Mouse (Mus musculus) heart, adult 11 months (tissue): Measurements from ENCODE around the gene Pdcd1lg2.

Experiments used
- DNase-seq: peaks from one replicate; pipeline ENCODE4 v3.0.0; 2022

The Pdcd1lg2 gene

GRCm38 (mm10) chr19:29410619-29411018, at the start of gene Pdcd1lg2:
Gene Pdcd1lg2 (plus strand): TSS chr19:29410919.
- DNase-seq: peak; percentile 60

- DNase-seq: peak; percentile 100
Observed at GRCm38 (mm10) chr19:29361468-29362130, 49.1 kb upstream of the Pdcd1lg2 start.

- peak; percentile 60 for DNase-seq
Observed at GRCm38 (mm10) chr19:29362173-29362930, 48.4 kb upstream of the Pdcd1lg2 start.

GRCm38 (mm10) chr19:29363557-29363956, 47.2 kb upstream of the Pdcd1lg2 start:
- peak; percentile 84 for DNase-seq

- DNase-seq: peak; percentile 89
Observed at GRCm38 (mm10) chr19:29364076-29364475, 46.6 kb upstream of the Pdcd1lg2 start.

- peak; percentile 66 for DNase-seq
Observed at GRCm38 (mm10) chr19:29365105-29365504, 45.6 kb upstream of the Pdcd1lg2 start.

- DNase-seq: peak; percentile 91
Observed at GRCm38 (mm10) chr19:29366226-29366968, 44.3 kb upstream of the Pdcd1lg2 start.

GRCm38 (mm10) chr19:29366969-29367622, 43.6 kb upstream of the Pdcd1lg2 start, which contains the start of the genes Plgrkt and Cd274:
Gene Plgrkt (minus strand): TSS chr19:29367390.
Gene Cd274 (plus strand): TSS chr19:29367455.
- peak; percentile 99 for DNase-seq

- no peak for DNase-seq
Observed at GRCm38 (mm10) chr19:29368041-29368440, 42.7 kb upstream of the Pdcd1lg2 start.

- DNase-seq: peak; percentile 89
Observed at GRCm38 (mm10) chr19:29368671-29369309, 41.9 kb upstream of the Pdcd1lg2 start.

GRCm38 (mm10) chr19:29370112-29370511, 40.6 kb upstream of the Pdcd1lg2 start:
- DNase-seq: peak; percentile 79

- peak; percentile 78 for DNase-seq
Observed at GRCm38 (mm10) chr19:29370545-29371283, 40.0 kb upstream of the Pdcd1lg2 start.

GRCm38 (mm10) chr19:29371284-29372081, 39.2 kb upstream of the Pdcd1lg2 start:
- DNase-seq: peak; percentile 85

- peak; percentile 84 for DNase-seq
Observed at GRCm38 (mm10) chr19:29372138-29372537, 38.6 kb upstream of the Pdcd1lg2 start.

GRCm38 (mm10) chr19:29372621-29373020, 38.1 kb upstream of the Pdcd1lg2 start:
- DNase-seq: peak; percentile 64

GRCm38 (mm10) chr19:29373438-29373837, 37.3 kb upstream of the Pdcd1lg2 start:
- DNase-seq: no peak

GRCm38 (mm10) chr19:29374947-29375346, 35.8 kb upstream of the Pdcd1lg2 start:
- DNase-seq: peak; percentile 76

- peak; percentile 53 for DNase-seq
Observed at GRCm38 (mm10) chr19:29376382-29376781, 34.3 kb upstream of the Pdcd1lg2 start.

GRCm38 (mm10) chr19:29379839-29380603, 30.7 kb upstream of the Pdcd1lg2 start:
- no peak for DNase-seq

- no peak for DNase-seq
Observed at GRCm38 (mm10) chr19:29383368-29383767, 27.4 kb upstream of the Pdcd1lg2 start.
